Comparison of ENCODE assay signal across 27 mouse cellular contexts in the genomic region with DNA sequence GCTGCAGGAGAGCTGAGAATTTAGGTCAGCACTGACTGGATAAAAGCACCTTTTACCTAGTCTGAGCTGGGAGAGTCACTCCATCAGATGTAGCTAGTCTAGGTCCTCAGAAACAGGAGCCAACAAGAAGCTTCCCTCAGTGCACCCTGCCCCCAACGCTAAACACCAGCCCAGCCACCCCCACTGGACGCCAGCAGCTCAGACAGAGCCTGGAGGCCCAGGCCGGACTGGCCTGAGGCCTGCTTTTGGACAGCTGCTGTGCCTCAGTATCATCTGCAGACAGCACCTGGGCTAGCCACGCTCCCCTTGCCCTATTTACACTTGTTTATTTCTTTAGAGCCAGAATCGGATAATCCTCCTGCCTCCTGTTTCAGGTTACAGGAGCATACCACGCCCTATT. TPM values are rescaled to one million over a fixed set of nuclear protein-coding genes. Genes with fewer than 3 reads are reported as not detected.
DNase-seq lines count a peak whose midpoint lies in the region; ATAC-seq and TF ChIP-seq lines count a peak whose summit lies in the region.
"Had no signal": no experiment of that assay in that cellular context is flagged by ENCODE, and none has a peak within 500 bp of the region (broad histone marks: within the 10 kb centered on the region; RNA-seq: fewer than 3 reads in every experiment).

No protein-coding gene starts in this region.

- H3K4me1 ChIP-seq in heart, embryonic 10.5 days = peaks cover 15% of the 10 kb centered on the region
- no peaks in the 10 kb centered on the region for H3K4me1 ChIP-seq in intestine, postnatal 0 days (replicated peaks; ENCODE audit: control insufficient read depth, insufficient read depth, low read length)
- H3K4me1 ChIP-seq: forebrain, embryonic 15.5 days; hindbrain, embryonic 15.5 days had no signal

- H3K27ac ChIP-seq in heart, embryonic 10.5 days = no peak overlapping the region
- no peak overlapping the region for H3K27ac ChIP-seq in intestine, postnatal 0 days (ENCODE audit: low read depth, low read length)
- H3K27ac ChIP-seq: embryonic facial prominence, embryonic 10.5 days; embryonic facial prominence, embryonic 13.5 days; forebrain, embryonic 12.5 days; forebrain, embryonic 15.5 days; heart, embryonic 13.5 days; hindbrain, embryonic 15.5 days had no signal

- no peak overlapping the region for H3K4me2 ChIP-seq in intestine, postnatal 0 days (replicated peaks; ENCODE audit: low read depth)
- H3K4me2 ChIP-seq: embryonic facial prominence, embryonic 13.5 days; forebrain, embryonic 12.5 days; forebrain, embryonic 15.5 days; heart, embryonic 13.5 days; hindbrain, embryonic 15.5 days had no signal

- no peaks in the 10 kb centered on the region for H3K27me3 ChIP-seq in heart, embryonic 10.5 days (ENCODE audit: insufficient read depth, poor library complexity, severe bottlenecking)
- no peaks in the 10 kb centered on the region for H3K27me3 ChIP-seq in intestine, postnatal 0 days (replicated peaks; ENCODE audit: control insufficient read depth, insufficient read depth, low read length)
- H3K27me3 ChIP-seq: embryonic facial prominence, embryonic 13.5 days; forebrain, embryonic 12.5 days; forebrain, embryonic 15.5 days; heart, embryonic 13.5 days; hindbrain, embryonic 15.5 days had no signal

- H3K36me3 ChIP-seq in heart, embryonic 10.5 days = no peaks in the 10 kb centered on the region
- H3K36me3 ChIP-seq in intestine, postnatal 0 days (ENCODE audit: control insufficient read depth, insufficient read depth) = no peaks in the 10 kb centered on the region
- H3K36me3 ChIP-seq: embryonic facial prominence, embryonic 10.5 days; embryonic facial prominence, embryonic 13.5 days; forebrain, embryonic 12.5 days; forebrain, embryonic 15.5 days; heart, embryonic 13.5 days; hindbrain, embryonic 15.5 days had no signal

- ATAC-seq in intestine, postnatal 0 days = no peak
- ATAC-seq: activated CD4-positive, CD25-positive, alpha-beta regulatory T cell, adult 4 months; CD4-positive, CD25-positive, alpha-beta regulatory T cell, adult 4 months; forebrain, embryonic 15.5 days had no signal

- DNase-seq in heart, embryonic 10.5 days (ENCODE audit: low spot score) = peak; percentile 41
- DNase-seq in heart, adult 9 months (ENCODE audit: low spot score in 2 of 2) = no peak
- peak; percentile 37 for DNase-seq in urinary bladder, adult 2 months (ENCODE audit: low spot score)
- no peak for DNase-seq in urinary bladder, postnatal 25 days (ENCODE audit: low spot score)
- peak; percentile 61 for DNase-seq in urinary bladder, postnatal 14 days (ENCODE audit: low spot score)
- no peak for DNase-seq in embryo, embryonic 10 days (ENCODE audit: low spot score)
- DNase-seq: adrenal gland, adult 8-10 months; adrenal gland, postnatal 25 days; cerebellum, adult 18-20 months; cerebellum, adult 9-10 months; cerebellum, postnatal 14 days; embryo, embryonic 11 days; gastrocnemius, postnatal 10 days; gastrocnemius, postnatal 36 days; heart, adult 11 months; heart, postnatal 14 days; heart, postnatal 4 days had no signal

- no peaks in the 10 kb centered on the region for H3K9me3 ChIP-seq in heart, embryonic 10.5 days
- H3K9me3 ChIP-seq in intestine, postnatal 0 days (ENCODE audit: control insufficient read depth) = 0 out of 2 replicates have a peak, but pooled peaks cover 4% of the 10 kb centered on the region
- H3K9me3 ChIP-seq: embryonic facial prominence, embryonic 13.5 days; forebrain, embryonic 12.5 days; forebrain, embryonic 15.5 days; heart, embryonic 13.5 days; hindbrain, embryonic 15.5 days had no signal

- 72% methylated on average over 6 of the region's 6 CpGs for WGBS in heart, embryonic 10.5 days
- 71% methylated on average over 6 of the region's 6 CpGs for WGBS in intestine, postnatal 0 days

- no peak for TF ChIP-seq CTCF in intestine, postnatal 0 days (IDR thresholded peaks at IDR 0.05; ENCODE audit: low read depth)

- no peak overlapping the region for H3K9ac ChIP-seq in intestine, postnatal 0 days (ENCODE audit: low read depth, low read length)
- H3K9ac ChIP-seq: embryonic facial prominence, embryonic 13.5 days; forebrain, embryonic 12.5 days; forebrain, embryonic 15.5 days; heart, embryonic 13.5 days; hindbrain, embryonic 15.5 days had no signal

- no peak overlapping the region for H3K4me3 ChIP-seq in heart, embryonic 10.5 days
- no peak overlapping the region for H3K4me3 ChIP-seq in intestine, postnatal 0 days (ENCODE audit: low read depth, low read length)
- H3K4me3 ChIP-seq: embryonic facial prominence, embryonic 10.5 days; embryonic facial prominence, embryonic 13.5 days; erythroblast, embryonic 14.5 days; forebrain, embryonic 12.5 days; forebrain, embryonic 15.5 days; heart, embryonic 13.5 days; hindbrain, embryonic 15.5 days had no signal

RNA-seq across cellular contexts. Expression of gene Tnrc18, which starts 19.4 kb away (rescaled TPM):
- polyA plus RNA-seq in heart, embryonic 10.5 days (2016; fragmentation: Nextera tagmentation; extraction: Ambion mirVana) = 22.2 and 24.8 TPM in 2 replicates
- polyA plus RNA-seq in urinary bladder, adult 2 months (2012; rRNA removed) = 21.4 and 49.1 TPM in 2 replicates
- 9.9 and 11.7 TPM in 2 replicates for polyA plus RNA-seq in intestine, postnatal 0 days (2015; fragmentation: Nextera tagmentation; extraction: Ambion mirVana)

RNA-seq across cellular contexts. Expression of gene Fbxl18, which starts 58.3 kb away (rescaled TPM):
- polyA plus RNA-seq in heart, embryonic 10.5 days (2016; fragmentation: Nextera tagmentation; extraction: Ambion mirVana) = 13.4 and 14.6 TPM in 2 replicates
- polyA plus RNA-seq in urinary bladder, adult 2 months (2012; rRNA removed) = 7.0 and 8.4 TPM in 2 replicates
- polyA plus RNA-seq in intestine, postnatal 0 days (2015; fragmentation: Nextera tagmentation; extraction: Ambion mirVana) = 5.6 and 6.2 TPM in 2 replicates

Comparison
In these comparisons a context has a peak if more than half of its experiments do, and no peak if none do; other contexts are left out.
1. DNase-seq: peak in heart, embryonic 10.5 days (single experiment), urinary bladder, adult 2 months (single experiment) and urinary bladder, postnatal 14 days (single experiment); none in heart, adult 9 months (0 of 2), urinary bladder, postnatal 25 days (single experiment) and embryo, embryonic 10 days (single experiment).